Mouse (Mus musculus) macrophage (primary cell): ENCODE results near the gene Gm48552. TPM values are rescaled to one million over a fixed set of nuclear protein-coding genes. Genes with fewer than 3 reads are reported as not detected.

Source experiments
- H3K27ac ChIP-seq: fragments of 350-480 bp; formaldehyde crosslinking; 2 replicates; pipeline ENCODE4 v1.9.0; 2021
- H3K36me3 ChIP-seq: fragments of 350-480 bp; formaldehyde crosslinking; 2 replicates; pipeline ENCODE4 v1.9.0; 2021; ENCODE audit errors: inconsistent target
- H3K4me3 ChIP-seq: fragments of 350-480 bp; formaldehyde crosslinking; 2 replicates; pipeline ENCODE4 v1.9.0; 2021; ENCODE audit errors: inconsistent target
- H3K79me2 ChIP-seq: fragments of 350-480 bp; formaldehyde crosslinking; 2 replicates; pipeline ENCODE4 v1.9.0; 2021; ENCODE audit errors: inconsistent target
- WGBS: methylation state at CpG from one replicate; pipeline ENCODE4 v1.1.7; 2026; ENCODE audit warnings: inconsistent platforms; ENCODE audit not compliant: missing documents; 5-methylcytosine and 5-hydroxymethylcytosine counted together
- polyA plus RNA-seq: library from polyadenylated mRNA; stranded (reverse); fragments of 250-400 nt; gene quantifications from 3 replicates; pipeline ENCODE4 v1.2.4, GENCODE M21; 2018; ENCODE audit warnings: inconsistent platforms

The Gm48552 gene
- polyA plus RNA-seq, 1 experiment from 2014 or later, result 0.57 TPM

GRCm38 (mm10) chr10:81421041-81421796 is 32.4 kb downstream of the Gm48552 start:
- no peak overlapping the region for H3K4me3 ChIP-seq
- no peaks in the 10 kb centered on the region for H3K36me3 ChIP-seq
- H3K27ac ChIP-seq, result no peak overlapping the region
- H3K79me2 ChIP-seq, result peaks cover 97% of the 10 kb centered on the region
- WGBS, result 96% methylated on average over 4 of the region's 4 CpGs

GRCm38 (mm10) chr10:81421797-81422100 is 32.9 kb downstream of the Gm48552 start:
- 83% methylated on average over 3 of the region's 5 CpGs for WGBS

GRCm38 (mm10) chr10:81422191-81422590 is 33.4 kb downstream of the Gm48552 start:
- H3K4me3 ChIP-seq, result no peak overlapping the region
- no peak overlapping the region for H3K27ac ChIP-seq
- no peaks in the 10 kb centered on the region for H3K36me3 ChIP-seq
- H3K79me2 ChIP-seq, result peaks cover 98% of the 10 kb centered on the region
- WGBS, result 94% methylated on average over 5 of the region's 6 CpGs

More at GRCm38 (mm10) chr10:81421797-81422100, 32.9 kb downstream of the Gm48552 start:
- Histone ChIP-seq H3K36me3 (no peaks in the 10 kb centered on the region), H3K4me3 (no peak overlapping the region), H3K79me2 (peaks cover 97% of the 10 kb centered on the region), H3K27ac (no peak overlapping the region)

- Histone ChIP-seq H3K27ac (no peak overlapping the region), H3K79me2 (peaks cover 98% of the 10 kb centered on the region), H3K36me3 (no peaks in the 10 kb centered on the region), H3K4me3 (no peak overlapping the region)
- WGBS, result 100% methylated on average over 3 of the region's 3 CpGs
These were observed 33.9 kb downstream of the Gm48552 start for GRCm38 (mm10) chr10:81422661-81423217.

GRCm38 (mm10) chr10:81423476-81424245 is 34.9 kb downstream of the Gm48552 start:
- Histone ChIP-seq H3K79me2 (peaks cover 98% of the 10 kb centered on the region), H3K4me3 (no peak overlapping the region), H3K36me3 (no peaks in the 10 kb centered on the region), H3K27ac (no peak overlapping the region)
- WGBS, result 93% methylated on average over 4 of the region's 4 CpGs

GRCm38 (mm10) chr10:81424246-81425051 is 35.6 kb downstream of the Gm48552 start:
- no peak overlapping the region for H3K4me3 ChIP-seq
- peaks cover 98% of the 10 kb centered on the region for H3K79me2 ChIP-seq
- H3K36me3 ChIP-seq, result no peaks in the 10 kb centered on the region
- 41% methylated on average over 19 of the region's 25 CpGs for WGBS
- no peak overlapping the region for H3K27ac ChIP-seq

GRCm38 (mm10) chr10:81425236-81425850 is 36.5 kb downstream of the Gm48552 start:
- WGBS, result 77% methylated on average over 10 of the region's 10 CpGs
- H3K36me3 ChIP-seq, result no peaks in the 10 kb centered on the region
- no peak overlapping the region; the same call in 1 of the 2 replicates for H3K4me3 ChIP-seq
- H3K27ac ChIP-seq, result no peak overlapping the region
- H3K79me2 ChIP-seq, result peaks cover 89% of the 10 kb centered on the region

GRCm38 (mm10) chr10:81426081-81426671 is 37.4 kb downstream of the Gm48552 start:
- Histone ChIP-seq H3K36me3 (no peaks in the 10 kb centered on the region), H3K4me3 (peak overlapping the region; percentile 66), H3K79me2 (peaks cover 80% of the 10 kb centered on the region), H3K27ac (peak overlapping the region; percentile 44)
- 0% methylated on average over 8 of the region's 33 CpGs for WGBS

GRCm38 (mm10) chr10:81426897-81427296 is 38.1 kb downstream of the Gm48552 start:
- WGBS, result 1% methylated on average over 30 of the region's 38 CpGs
- peak overlapping the region; percentile 66 for H3K4me3 ChIP-seq
- H3K36me3 ChIP-seq, result no peaks in the 10 kb centered on the region
- H3K27ac ChIP-seq, result peak overlapping the region; percentile 44
- peaks cover 73% of the 10 kb centered on the region for H3K79me2 ChIP-seq

- H3K79me2 ChIP-seq, result peaks cover 69% of the 10 kb centered on the region
- WGBS, result 48% methylated on average over 3 of the region's 3 CpGs
These were observed 38.5 kb downstream of the Gm48552 start for GRCm38 (mm10) chr10:81427327-81427726.

GRCm38 (mm10) chr10:81427804-81428506 is 39.1 kb downstream of the Gm48552 start:
- H3K4me3 ChIP-seq, result no peak overlapping the region
- H3K27ac ChIP-seq, result no peak overlapping the region
- H3K79me2 ChIP-seq, result peaks cover 63% of the 10 kb centered on the region
- WGBS, result 96% methylated on average over 8 of the region's 8 CpGs
- H3K36me3 ChIP-seq, result no peaks in the 10 kb centered on the region

More at GRCm38 (mm10) chr10:81427327-81427726, 38.5 kb downstream of the Gm48552 start:
- Histone ChIP-seq H3K27ac (no peak overlapping the region), H3K36me3 (no peaks in the 10 kb centered on the region), H3K4me3 (no peak overlapping the region)

- Histone ChIP-seq H3K79me2 (peaks cover 57% of the 10 kb centered on the region), H3K36me3 (no peaks in the 10 kb centered on the region), H3K4me3 (no peak overlapping the region), H3K27ac (no peak overlapping the region)
- WGBS, result 95% methylated on average over 7 of the region's 7 CpGs
These were observed 39.7 kb downstream of the Gm48552 start for GRCm38 (mm10) chr10:81428507-81428870.

GRCm38 (mm10) chr10:81429092-81429491 is 40.3 kb downstream of the Gm48552 start:
- H3K4me3 ChIP-seq, result no peak overlapping the region; the same call in 1 of the 2 replicates
- H3K79me2 ChIP-seq, result peaks cover 51% of the 10 kb centered on the region
- no peaks in the 10 kb centered on the region for H3K36me3 ChIP-seq
- H3K27ac ChIP-seq, result no peak overlapping the region
- 45% methylated on average over 2 of the region's 2 CpGs for WGBS
